Mouse (Mus musculus) spleen, embryonic (tissue): ENCODE data around the gene Galnt16.

ENCODE experiments used
- CTCF ChIA-PET: fragments of 350-600 bp; sonication (Branson Sonifier 250); formaldehyde crosslinking; loops from one replicate; lab custom pipeline; 2022; lab: Charles Lee

Gene Galnt16

GRCm38 (mm10) chr12:80530630-80531029 lies 12.6 kb downstream of the Galnt16 start:
- CTCF ChIA-PET = no interaction called here

DNA sequence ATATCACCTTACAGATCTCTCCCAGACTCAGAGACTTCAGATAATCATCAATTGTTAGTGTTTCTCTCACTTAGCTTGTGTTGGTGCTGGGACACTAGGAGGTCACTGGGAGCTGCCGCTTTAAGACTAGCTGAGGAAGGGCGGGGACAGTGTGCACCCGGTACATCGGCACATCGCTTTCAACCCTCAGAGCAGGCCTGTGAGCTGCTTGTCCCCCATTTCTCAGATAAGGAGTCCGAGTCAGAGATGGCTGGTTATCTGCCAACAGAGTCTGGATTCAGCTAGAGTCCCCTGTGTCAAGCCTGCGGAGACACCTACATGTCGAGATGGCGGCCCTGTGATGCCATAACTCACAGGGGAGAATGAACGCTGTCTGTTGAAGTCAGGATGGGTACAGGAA lies 13.5 kb downstream of the Galnt16 start:
- CTCF ChIA-PET = no interaction called here

GRCm38 (mm10) chr12:80533876-80534275 lies 15.8 kb downstream of the Galnt16 start:
- CTCF ChIA-PET = no interaction called here

- CTCF ChIA-PET = no interaction called here
Observed at GRCm38 (mm10) chr12:80537313-80537712, 19.2 kb downstream of the Galnt16 start.

DNA sequence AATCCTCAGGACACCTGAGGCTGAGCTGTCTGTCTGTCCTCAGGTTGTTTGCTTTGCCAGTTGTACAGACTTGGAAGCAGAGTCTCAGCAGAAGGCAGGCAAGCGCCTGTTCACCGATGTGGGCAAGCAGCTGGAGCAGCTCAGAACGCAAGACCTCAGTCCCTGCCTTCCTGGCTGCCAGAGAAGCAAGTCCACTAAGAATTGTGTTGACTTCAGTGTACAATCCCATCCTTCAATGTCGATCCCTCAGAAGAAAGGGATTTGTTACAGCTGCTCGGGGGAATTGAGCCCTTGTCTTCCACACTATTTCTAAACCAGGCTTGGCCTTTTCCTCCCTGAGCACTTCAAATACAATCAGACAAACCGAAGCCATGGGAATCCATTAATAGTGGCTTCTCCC lies 20.2 kb downstream of the Galnt16 start:
- CTCF ChIA-PET = no interaction called here

- CTCF ChIA-PET = no interaction called here
Observed at GRCm38 (mm10) chr12:80545310-80545709, 27.2 kb downstream of the Galnt16 start.

- CTCF ChIA-PET = interaction anchor here (0.6 kb wide), 1 partner anchor 204 kb away, joined by 8 read pairs; no protein-coding TSS in a partner anchor
Observed at GRCm38 (mm10) chr12:80549646-80550045, 31.6 kb downstream of the Galnt16 start.

- CTCF ChIA-PET = no interaction called here
Observed at GRCm38 (mm10) chr12:80553157-80553556, 35.1 kb downstream of the Galnt16 start.

DNA sequence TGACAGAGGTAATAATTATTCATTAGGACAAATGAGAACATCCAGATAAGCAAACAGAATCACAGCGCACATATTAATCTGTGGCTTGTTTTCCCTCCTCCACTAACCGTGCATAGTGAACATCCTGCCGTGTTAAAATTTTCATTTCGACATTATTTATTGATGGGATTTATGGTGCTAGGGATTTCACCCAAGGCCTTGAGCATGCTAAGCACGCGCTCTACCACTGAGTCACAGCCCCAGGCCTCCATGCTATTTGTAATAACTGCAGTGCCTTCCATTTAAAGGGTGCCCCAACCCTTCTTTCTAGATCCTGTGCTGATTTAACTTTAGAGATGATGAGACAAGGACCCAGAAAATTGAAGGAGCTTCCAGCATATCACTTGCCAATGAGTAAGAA lies 36.2 kb downstream of the Galnt16 start:
- CTCF ChIA-PET = no interaction called here

GRCm38 (mm10) chr12:80561904-80562303 lies 43.8 kb downstream of the Galnt16 start:
- CTCF ChIA-PET = no interaction called here

GRCm38 (mm10) chr12:80562793-80563192 lies 44.7 kb downstream of the Galnt16 start:
- CTCF ChIA-PET = no interaction called here

GRCm38 (mm10) chr12:80564990-80565389 lies 46.9 kb downstream of the Galnt16 start:
- CTCF ChIA-PET = interaction anchor here (0.7 kb wide), 1 partner anchor 1268 kb away, joined by 6 read pairs; the partner anchor contains the start of gene Rad51b

GRCm38 (mm10) chr12:80565793-80566192 lies 47.7 kb downstream of the Galnt16 start:
- CTCF ChIA-PET = no interaction called here

DNA sequence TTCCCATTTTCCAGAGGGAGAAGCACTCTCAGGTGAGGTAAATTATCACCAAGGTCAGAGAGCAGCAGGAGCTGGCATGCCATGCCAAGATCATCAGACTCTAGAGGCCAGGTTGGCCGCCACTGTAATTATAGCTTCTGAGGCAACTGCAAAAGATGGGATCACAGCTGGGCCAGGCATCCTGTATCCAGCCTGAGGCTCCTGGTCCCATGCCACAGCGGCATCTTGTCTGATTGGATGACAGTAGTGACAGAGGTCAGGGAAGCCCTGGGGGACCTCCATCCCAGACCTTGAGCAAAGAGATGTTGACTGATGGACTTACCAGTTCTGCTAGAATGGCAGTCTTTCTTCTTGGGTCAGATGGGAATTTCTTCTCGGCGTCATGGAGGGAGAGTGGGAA lies 48.4 kb downstream of the Galnt16 start:
- CTCF ChIA-PET = no interaction called here

GRCm38 (mm10) chr12:80567375-80567774 lies 49.3 kb downstream of the Galnt16 start:
- CTCF ChIA-PET = no interaction called here

GRCm38 (mm10) chr12:80569561-80569960 lies 51.5 kb downstream of the Galnt16 start:
- CTCF ChIA-PET = no interaction called here

- CTCF ChIA-PET = no interaction called here
Observed at GRCm38 (mm10) chr12:80574318-80574717, 56.2 kb downstream of the Galnt16 start.

DNA sequence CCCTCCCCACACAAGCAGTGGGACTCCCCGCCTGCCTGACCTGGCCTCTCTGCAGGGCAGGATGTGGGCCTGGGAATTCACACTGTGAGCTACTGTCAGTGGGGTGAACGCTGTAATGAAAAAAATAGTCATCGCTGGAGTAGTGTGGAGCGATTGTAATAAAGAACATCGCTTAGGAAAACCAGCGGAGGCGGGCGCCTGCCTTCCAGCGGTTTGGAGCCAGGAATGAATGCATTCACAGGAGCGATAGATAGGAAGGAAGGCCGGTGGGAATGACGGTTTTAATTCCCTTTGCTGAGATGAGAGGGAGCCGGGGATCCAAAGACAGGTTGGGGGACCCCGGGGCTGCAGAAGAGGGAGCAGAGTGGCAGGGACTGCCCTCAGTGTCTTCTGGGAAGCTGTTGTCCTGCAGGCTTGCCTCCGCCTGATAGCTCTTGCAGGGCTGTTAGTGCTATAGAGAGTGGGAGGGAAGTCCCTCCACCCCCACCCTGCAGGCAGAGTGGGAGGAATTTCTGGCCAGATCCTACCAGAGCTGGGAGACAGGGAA lies 56.8 kb downstream of the Galnt16 start:
- CTCF ChIA-PET = interaction anchor here (0.7 kb wide), 1 partner anchor 1911 kb away, joined by 3 read pairs; no protein-coding TSS in a partner anchor

- CTCF ChIA-PET = no interaction called here
Observed at GRCm38 (mm10) chr12:80577049-80577448, 59.0 kb downstream of the Galnt16 start.

DNA sequence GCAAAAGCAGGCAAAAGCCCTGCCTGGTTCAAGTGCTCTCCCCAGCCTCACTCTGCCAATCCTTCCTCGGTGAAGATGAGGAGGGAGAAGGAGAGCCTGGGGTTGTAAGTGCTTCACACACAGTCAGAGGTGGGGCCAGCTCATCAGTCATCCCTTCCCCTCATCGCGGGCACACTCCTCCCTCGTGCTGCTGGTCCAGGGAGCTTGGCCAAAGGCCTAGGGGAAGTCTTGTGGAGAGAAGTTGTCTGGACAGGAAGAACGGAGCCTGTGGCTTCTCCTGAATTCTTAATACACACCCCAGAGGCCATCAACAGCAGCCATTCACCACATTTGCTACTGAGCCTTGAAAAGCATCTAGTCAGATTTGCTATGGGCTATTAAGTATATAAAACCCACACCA lies 63.3 kb downstream of the Galnt16 start:
- CTCF ChIA-PET = no interaction called here

- CTCF ChIA-PET = no interaction called here
Observed at GRCm38 (mm10) chr12:80584973-80585372, 66.9 kb downstream of the Galnt16 start.

DNA sequence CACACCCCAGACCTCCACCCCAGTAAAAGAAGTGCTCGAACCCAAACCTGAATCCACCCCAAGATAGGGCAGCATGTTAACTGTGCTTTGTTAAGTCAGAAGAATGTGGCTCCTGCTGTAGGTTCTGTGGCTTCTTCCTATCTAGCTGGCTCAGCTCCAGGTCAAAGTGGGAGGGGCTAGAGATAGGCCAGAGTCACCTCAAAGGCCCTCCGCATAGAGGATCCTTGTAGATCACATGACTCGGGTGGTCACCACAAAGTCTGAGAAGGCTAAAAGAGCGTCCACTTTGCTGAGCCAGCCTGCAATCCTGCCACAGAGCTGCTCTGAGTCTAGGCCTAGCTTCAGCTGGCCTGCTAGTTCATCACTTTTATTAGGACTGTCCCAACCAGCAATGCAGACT lies 76.1 kb downstream of the Galnt16 start:
- CTCF ChIA-PET = no interaction called here

DNA sequence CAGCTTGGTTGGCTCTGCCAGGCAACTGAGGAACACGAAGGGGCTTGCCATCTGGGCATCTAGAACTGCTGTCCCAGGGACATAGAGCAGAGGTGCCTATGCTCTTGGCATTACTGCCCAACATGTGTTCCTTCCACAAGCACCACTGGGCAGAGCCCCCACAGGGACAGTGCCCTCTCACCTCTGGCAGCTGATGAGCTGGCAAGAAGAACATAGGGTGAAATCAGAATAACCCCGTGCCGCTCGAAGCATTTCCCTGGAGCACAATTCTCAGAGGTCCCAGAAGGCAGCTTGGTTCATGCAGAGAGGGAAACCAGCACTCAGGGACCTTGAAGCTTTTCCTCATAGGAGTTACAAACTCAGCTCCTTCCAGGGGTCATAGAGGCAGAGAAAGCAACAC lies 76.7 kb downstream of the Galnt16 start:
- CTCF ChIA-PET = no interaction called here

DNA sequence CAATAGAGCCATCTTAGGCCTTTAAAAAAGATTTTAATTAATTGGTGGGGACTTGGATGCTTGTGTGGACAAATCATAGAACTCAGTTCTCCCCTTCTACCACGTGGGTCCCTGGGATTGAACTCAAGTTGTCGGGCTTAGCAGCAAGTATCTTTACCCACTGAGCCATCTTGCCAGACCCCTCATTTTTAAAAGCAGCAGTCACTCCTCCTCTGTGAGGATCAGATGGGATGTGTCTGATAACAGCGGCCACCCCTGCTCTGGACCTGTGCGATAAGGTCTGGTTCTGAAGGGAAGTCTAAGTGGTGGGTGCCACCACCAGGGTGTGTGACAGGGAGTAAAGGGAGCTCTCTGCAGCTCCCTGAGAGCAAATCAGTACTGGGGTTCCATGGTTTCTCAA lies 77.5 kb downstream of the Galnt16 start:
- CTCF ChIA-PET = no interaction called here
